In genomic region chrX:8252334-8253285, GRCm38 (mm10) we compare ENCODE assay signal across 7 mouse cellular contexts. TPM values are rescaled to one million over a fixed set of nuclear protein-coding genes. Genes with fewer than 3 reads are reported as not detected.
A peak's percentile ranks its signal among the peaks of the same experiment; 100 is the strongest.
DNase-seq lines count a peak whose midpoint lies in the region; ATAC-seq lines count a peak whose summit lies in the region.

Ftsj1 (minus strand) TSS chrX:8252406.

- peak within 1 kb of the TSS; percentile 53 for H3K4me3 ChIP-seq in embryonic facial prominence, embryonic 11.5 days (ENCODE audit: low read depth, low read length)
- peak within 1 kb of the TSS; percentile 44 for H3K4me3 ChIP-seq in limb, embryonic 11.5 days (ENCODE audit: low read depth, low read length)
- peak within 1 kb of the TSS; percentile 52 for H3K4me3 ChIP-seq in midbrain, embryonic 14.5 days (replicated peaks; ENCODE audit: low read depth, low read length)

- no peaks in the 10 kb centered on the region for H3K9me3 ChIP-seq in embryonic facial prominence, embryonic 11.5 days (replicated peaks; ENCODE audit: control insufficient read depth, low read length)
- H3K9me3 ChIP-seq in limb, embryonic 11.5 days (ENCODE audit: control insufficient read depth, low read length) = no peaks in the 10 kb centered on the region
- no peaks in the 10 kb centered on the region for H3K9me3 ChIP-seq in midbrain, embryonic 14.5 days (ENCODE audit: control insufficient read depth, low read length)

- H3K9ac ChIP-seq in embryonic facial prominence, embryonic 11.5 days (replicated peaks; ENCODE audit: low read length) = peak within 1 kb of the TSS; percentile 62
- H3K9ac ChIP-seq in limb, embryonic 11.5 days (ENCODE audit: low read length) = peak within 1 kb of the TSS; percentile 68
- peak within 1 kb of the TSS; percentile 65 for H3K9ac ChIP-seq in midbrain, embryonic 14.5 days (replicated peaks; ENCODE audit: low read length)

- peak; percentile 87 for ATAC-seq in embryonic facial prominence, embryonic 11.5 days (replicated peaks; ENCODE audit: insufficient number of reproducible peaks, low FRiP score, low TSS enrichment, low read depth)
- peak; percentile 93 for ATAC-seq in limb, embryonic 11.5 days (ENCODE audit: insufficient number of reproducible peaks, low FRiP score, low TSS enrichment, low read depth)
- peak; percentile 92 for ATAC-seq in midbrain, embryonic 14.5 days (ENCODE audit: low FRiP score, low TSS enrichment)

- H3K4me2 ChIP-seq in embryonic facial prominence, embryonic 11.5 days (ENCODE audit: low read depth, low read length) = peak within 1 kb of the TSS; percentile 47
- H3K4me2 ChIP-seq in limb, embryonic 11.5 days (ENCODE audit: low read depth, severe bottlenecking) = peak within 1 kb of the TSS; percentile 54
- H3K4me2 ChIP-seq in midbrain, embryonic 14.5 days (ENCODE audit: low read length) = peak within 1 kb of the TSS; percentile 56

- WGBS in embryonic facial prominence, embryonic 11.5 days = 13% methylated on average over 45 of the region's 45 CpGs
- WGBS in limb, embryonic 11.5 days = 15% methylated on average over 45 of the region's 45 CpGs
- WGBS in midbrain, embryonic 14.5 days = 16% methylated on average over 45 of the region's 45 CpGs

- H3K4me1 ChIP-seq in embryonic facial prominence, embryonic 11.5 days (ENCODE audit: control insufficient read depth, insufficient read depth, low read length) = no peaks in the 10 kb centered on the region
- H3K4me1 ChIP-seq in limb, embryonic 11.5 days (ENCODE audit: control insufficient read depth, insufficient read depth, low read length) = no peaks in the 10 kb centered on the region
- H3K4me1 ChIP-seq in midbrain, embryonic 14.5 days (ENCODE audit: control insufficient read depth, insufficient read depth, low read length) = 0 out of 2 replicates have a peak, but pooled peaks cover 5% of the 10 kb centered on the region

- DNase-seq in adrenal gland, postnatal 14 days = peak; percentile 80
- DNase-seq in embryonic facial prominence, embryonic 11.5 days (ENCODE audit: low spot score) = peak; percentile 86
- DNase-seq in heart, adult 11 months = peak; percentile 98
- peak; percentile 89 for DNase-seq in kidney, adult 18-20 months
- peak; percentile 75 for DNase-seq in limb, embryonic 11.5 days (ENCODE audit: low spot score)
- DNase-seq in midbrain, embryonic 14.5 days = peak; percentile 91
- DNase-seq in spleen, adult 18-20 months = peak; percentile 66 to 74

- H3K27me3 ChIP-seq in embryonic facial prominence, embryonic 11.5 days (ENCODE audit: control insufficient read depth, insufficient read depth, low read length) = no peaks in the 10 kb centered on the region
- H3K27me3 ChIP-seq in limb, embryonic 11.5 days (ENCODE audit: control insufficient read depth, insufficient read depth, low read length) = no peaks in the 10 kb centered on the region
- H3K27me3 ChIP-seq in midbrain, embryonic 14.5 days (ENCODE audit: control insufficient read depth, insufficient read depth, low read length) = no peaks in the 10 kb centered on the region

- H3K36me3 ChIP-seq in embryonic facial prominence, embryonic 11.5 days (replicated peaks; ENCODE audit: control insufficient read depth, insufficient read depth, low read depth, low read length) = no peaks in the 10 kb centered on the region
- no peaks in the 10 kb centered on the region for H3K36me3 ChIP-seq in limb, embryonic 11.5 days (ENCODE audit: control insufficient read depth, insufficient read depth, low read length)
- no peaks in the 10 kb centered on the region for H3K36me3 ChIP-seq in midbrain, embryonic 14.5 days (ENCODE audit: control insufficient read depth, insufficient read depth, low read length)

- no peak within 1 kb of the TSS for H3K27ac ChIP-seq in embryonic facial prominence, embryonic 11.5 days (replicated peaks; ENCODE audit: low read depth, low read length)
- H3K27ac ChIP-seq in limb, embryonic 11.5 days (replicated peaks; ENCODE audit: low read depth, low read length) = no peak within 1 kb of the TSS
- peak within 1 kb of the TSS; percentile 78 for H3K27ac ChIP-seq in midbrain, embryonic 14.5 days (replicated peaks; ENCODE audit: low read depth, low read length)

RNA-seq across cellular contexts. Expression of gene Ftsj1, which starts in this region (rescaled TPM):
- total RNA-seq in adrenal gland, postnatal 14 days (2021) = 24.7 and 25.3 TPM in 2 replicates
- 46.2 and 49.1 TPM in 2 replicates for polyA plus RNA-seq in embryonic facial prominence, embryonic 11.5 days (2014; fragmentation: Nextera tagmentation; extraction: Ambion mirVana)
- 51.2 and 53.6 TPM in 2 replicates for polyA plus RNA-seq in limb, embryonic 11.5 days (2014; fragmentation: Nextera tagmentation; extraction: Ambion mirVana)
- polyA plus RNA-seq in midbrain, embryonic 14.5 days (2014; fragmentation: Nextera tagmentation; extraction: Ambion mirVana) = 43.7 and 55.4 TPM in 2 replicates
